Mouse (Mus musculus): ENCODE measurements around the gene Krtap4-1.

- TF ChIP-seq CTCF (IDR thresholded peaks at IDR 0.05; ENCODE audit: low read depth): no peak
- no peak for TF ChIP-seq EP300 (optimal IDR thresholded peaks at IDR 0.05)
Observed at GRCm38 (mm10) chr11:99646444-99646843, 18.4 kb upstream of the Krtap4-1 start.

All from stomach, postnatal 0 days (tissue).